Mouse (Mus musculus) gastrocnemius, adult 18-20 months (tissue): ENCODE measurements around the gene Tmed6. TPM values are rescaled to one million over a fixed set of nuclear protein-coding genes. Genes with fewer than 3 reads are reported as not detected.
"Not testable (repeated sequence)": the region's sequence is repeated elsewhere in the genome, so short reads cannot be mapped to it uniquely, and the experiment has no call there.

Source experiments
- DNase-seq: peaks from one replicate; pipeline ENCODE4 v3.0.0; 2021; ENCODE audit warnings: low spot score
- total RNA-seq, 2 experiments: library from RNA; stranded (reverse); gene quantifications; 2 replicates each; pipeline ENCODE4 v1.2.3; 2021

Tmed6 gene
- total RNA-seq, 2 experiments from 2014 or later, result not detected

DNA sequence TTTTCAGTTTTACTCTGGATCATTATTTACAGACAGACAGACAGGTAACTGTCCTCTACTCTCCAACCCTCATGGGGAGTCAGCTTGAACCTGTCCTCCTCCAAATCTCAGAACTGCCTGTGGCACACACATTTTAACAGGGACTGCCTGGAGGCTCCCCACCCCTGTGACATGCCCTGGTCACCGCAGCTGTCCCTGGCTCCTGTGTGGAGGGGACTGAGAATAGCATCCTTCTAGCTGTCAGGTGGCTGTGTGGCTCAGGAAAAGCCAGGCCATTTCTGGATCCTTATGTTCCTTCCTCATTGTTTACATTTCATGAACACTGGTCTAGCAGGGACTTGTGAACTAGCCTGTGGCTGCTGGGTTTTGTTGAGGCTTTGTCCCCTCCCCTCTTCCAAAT lies 8.7 kb upstream of the Tmed6 start:
- no peak for DNase-seq

DNA sequence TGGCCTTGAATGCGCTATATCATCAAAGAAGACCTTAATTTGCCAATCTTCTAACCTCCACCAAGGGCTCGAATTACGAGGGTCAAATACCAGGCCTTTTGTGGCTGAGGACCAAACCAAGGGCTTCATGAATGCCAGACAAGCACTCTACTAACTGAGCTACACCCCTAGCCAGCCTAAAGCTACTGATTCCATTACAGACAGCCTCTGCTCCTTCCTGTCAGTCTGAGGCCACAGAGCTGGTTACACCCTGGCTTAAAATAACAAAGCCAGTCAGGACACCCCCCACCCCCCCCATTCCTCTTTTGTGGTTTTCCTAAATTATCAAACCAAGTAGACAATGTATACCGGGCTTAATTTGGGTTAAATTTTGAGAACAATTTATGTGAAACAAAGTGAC lies 8.3 kb upstream of the Tmed6 start:
- DNase-seq, result no peak

DNA sequence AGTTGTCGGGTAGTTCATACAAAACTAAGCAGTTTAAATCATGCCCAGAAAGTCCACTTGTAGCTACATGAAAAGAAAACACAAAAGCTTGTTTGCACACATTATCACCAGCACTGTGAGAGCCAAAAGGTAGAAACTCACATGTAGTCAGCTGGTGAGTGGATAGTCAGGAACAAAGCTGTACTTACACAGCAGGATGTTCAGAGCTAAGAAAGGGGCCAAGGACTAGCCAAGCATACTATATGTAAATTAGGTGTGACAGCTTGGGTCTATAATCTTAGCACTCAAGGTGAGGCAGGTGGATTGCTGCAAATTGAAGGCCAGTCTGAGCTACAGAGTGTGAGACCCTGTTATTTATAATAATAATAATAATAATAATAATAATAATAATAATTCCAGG lies 2.8 kb downstream of the Tmed6 start:
- no peak for DNase-seq

DNA sequence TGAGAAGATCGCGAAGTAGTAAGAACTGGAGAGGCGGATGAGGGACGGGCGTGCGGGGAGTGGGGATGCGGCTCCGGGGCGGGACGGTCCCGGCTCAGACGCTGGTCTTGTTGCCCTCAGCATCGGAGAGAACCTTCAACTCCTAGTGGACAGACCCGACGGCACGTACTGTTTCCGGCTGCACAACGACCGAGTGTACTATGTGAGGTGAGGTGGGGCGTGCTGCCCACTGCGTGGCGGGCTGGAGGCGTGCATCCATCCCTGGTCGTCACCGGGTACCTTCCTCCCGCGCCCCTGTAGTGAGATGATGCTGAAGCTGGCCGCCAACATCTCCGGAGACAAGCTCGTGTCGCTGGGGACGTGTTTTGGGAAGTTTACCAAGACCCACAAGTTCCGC lies 8.5 kb downstream of the Tmed6 start:
- no peak for DNase-seq

DNA sequence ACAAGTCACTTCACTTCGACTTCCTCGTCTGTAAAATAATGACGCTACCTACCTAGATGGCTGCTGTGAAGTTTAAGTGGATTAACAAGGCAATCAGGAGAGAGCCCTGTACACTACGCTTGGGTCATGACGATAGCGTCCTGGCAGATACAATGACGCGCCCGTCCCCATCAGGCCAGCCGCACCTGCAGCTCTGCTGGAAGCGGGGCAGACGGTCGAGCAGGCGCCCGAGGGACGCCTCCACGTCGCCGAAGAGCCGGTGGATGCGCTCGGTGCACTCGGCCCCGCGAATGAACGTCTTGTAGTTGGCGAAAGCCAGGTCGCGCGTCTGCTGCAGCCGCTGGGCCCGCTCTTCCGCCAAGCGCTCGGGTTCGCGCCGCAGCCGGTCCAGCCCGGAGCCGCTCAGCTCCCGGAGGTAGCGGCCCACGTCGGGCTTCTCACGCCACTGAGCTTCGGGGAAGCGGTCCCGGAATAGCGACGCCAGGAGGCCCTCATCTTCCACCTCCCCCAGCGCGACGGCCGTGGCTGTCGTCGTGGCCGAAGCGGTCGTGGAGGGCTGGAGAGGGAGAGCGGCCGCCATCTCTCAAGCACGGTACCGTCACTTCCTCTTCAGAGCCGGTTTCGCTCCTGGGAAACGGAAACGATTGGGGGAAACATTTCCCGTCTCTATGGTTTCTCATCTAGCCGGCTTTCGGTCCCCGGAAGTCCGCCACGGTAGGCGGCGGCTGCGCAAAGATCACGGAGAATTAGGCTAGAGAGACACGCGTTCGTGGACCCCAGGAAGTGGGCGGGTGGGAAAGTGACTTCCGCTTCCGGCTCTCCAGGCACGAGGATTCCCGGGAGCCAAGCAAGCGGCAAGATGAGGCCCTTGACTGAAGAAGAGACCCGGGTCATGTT lies 9.1 kb downstream of the Tmed6 start, which contains the start of the genes Cog8 and Nip7:
Gene Cog8, minus strand, starts transcription at position 614 of the 897 bp plus-strand sequence.
Gene Nip7, plus strand, starts transcription at position 802 of the 897 bp plus-strand sequence.
- DNase-seq, result peak; percentile 97

DNA sequence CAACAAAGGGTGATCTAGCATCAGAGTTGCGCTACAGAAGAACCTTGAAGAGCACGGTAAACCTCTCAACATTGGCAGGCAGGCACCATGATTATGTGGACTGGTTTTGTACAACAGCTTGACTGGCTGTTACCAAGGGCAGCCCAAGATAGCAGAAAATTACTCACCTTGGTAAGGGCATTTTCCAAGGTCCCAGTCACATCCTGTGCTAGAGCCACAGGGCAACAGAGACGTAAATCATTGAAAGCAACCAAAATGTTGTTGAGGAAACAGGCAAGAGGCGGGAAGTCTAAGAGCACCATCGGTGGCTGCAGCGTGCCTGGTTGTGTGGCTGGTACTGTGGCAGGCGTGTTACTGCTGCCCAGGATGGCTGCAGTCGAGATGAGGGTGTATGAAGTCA lies 13.4 kb downstream of the Tmed6 start:
- DNase-seq, result no peak

DNA sequence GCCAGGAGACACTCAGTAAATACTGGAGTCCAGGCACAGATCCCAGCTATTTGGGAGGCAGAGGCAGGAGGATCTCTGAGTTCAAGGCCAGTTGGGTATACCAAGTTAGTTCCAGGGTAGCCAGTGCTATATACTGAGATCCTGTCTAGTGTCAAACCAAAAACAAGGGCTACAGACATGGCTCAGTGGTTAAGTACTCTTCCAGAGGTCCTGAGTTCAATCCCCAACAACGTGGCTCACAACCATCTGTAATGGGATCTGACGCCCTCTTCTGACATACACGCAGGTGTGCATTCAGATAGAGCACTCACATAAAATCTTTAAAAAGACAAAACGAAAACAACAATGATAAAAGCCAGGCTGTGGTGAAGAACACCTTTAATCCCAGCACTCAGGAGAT lies 16.0 kb downstream of the Tmed6 start:
- no peak for DNase-seq

DNA sequence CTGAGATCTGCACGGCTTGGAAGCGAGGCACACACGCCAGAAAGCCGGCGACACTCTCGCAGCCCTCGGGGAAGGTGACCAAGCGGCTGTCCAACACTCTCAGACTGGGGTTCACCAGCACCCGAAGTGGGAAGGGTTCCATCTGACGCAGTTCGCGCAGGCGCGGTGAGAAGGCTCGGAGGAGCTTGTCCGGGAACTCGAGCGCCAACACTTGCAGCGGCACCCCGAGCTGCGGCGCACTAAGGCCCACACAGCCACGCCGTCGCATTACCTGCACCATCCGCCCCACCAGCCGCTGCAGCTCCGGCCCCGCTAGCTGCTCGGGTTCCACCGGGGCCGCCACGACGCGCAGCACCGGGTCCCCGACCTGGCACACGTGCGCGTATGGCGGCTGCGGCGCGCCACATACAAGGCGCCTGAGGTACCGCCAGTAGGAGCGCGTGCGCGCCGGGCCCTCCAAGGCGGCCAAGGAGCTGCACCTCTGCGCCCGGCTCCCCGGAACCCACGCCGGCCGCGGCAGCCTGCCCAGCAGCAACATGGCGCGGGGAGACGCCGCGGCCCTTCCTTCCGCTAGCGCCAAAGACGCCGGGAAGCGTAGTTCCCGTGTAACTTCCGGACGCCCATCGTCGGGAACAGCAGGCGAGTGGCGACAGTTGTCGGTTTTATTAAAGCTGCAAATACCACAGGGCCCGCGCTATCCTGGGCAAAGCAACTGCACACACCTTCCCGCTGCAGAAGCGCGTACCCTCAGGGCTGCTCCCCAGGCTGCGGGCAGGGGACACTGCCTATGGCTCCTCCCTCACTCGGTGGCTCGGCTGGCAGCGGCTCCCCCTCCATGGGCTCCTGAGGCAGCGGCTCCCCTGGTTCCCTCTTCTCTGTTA lies 17.1 kb downstream of the Tmed6 start, which contains the start of gene Pdf:
Gene Pdf, minus strand, starts transcription at position 554 of the 881 bp plus-strand sequence.
- DNase-seq, result peak; percentile 75

DNA sequence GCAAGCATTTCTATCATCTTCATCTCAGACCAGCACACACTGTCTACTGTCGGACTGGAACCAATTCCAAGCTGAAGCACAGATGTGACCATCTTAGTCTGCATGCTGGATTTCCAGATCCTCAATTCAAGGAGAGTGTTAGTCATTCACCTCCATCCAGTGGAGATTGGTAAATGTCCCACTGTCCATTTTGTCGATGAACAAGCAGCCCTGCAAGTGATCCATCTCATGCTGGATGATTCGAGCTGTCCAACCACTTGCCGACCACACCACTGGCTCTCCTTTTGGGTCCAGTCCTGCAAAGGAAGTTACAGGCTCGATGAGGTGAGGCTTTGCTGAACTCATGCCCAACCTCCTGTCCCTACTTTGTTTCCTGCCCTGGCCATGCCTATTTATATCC lies 18.5 kb downstream of the Tmed6 start:
- DNase-seq, result no peak

DNA sequence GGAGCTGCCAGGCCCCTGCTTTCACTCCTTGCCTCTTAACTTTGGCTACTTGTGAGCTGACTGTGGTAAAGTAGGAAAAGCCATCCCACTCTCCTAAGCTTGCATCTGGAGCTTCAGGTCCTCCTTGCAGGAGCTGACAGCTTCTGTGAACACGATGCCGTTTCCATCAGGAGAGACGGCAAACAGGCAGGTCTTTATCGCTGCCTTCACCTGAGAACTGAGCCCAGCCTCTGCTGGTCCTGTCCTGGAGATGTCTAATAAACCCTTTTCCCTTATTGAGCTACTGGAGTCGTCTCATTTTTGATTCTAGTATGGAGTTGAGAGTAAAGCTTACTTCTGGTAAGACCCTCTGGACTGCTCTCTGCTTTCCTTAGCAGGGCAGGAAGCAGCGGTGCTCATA lies 20.0 kb downstream of the Tmed6 start:
- no peak for DNase-seq

DNA sequence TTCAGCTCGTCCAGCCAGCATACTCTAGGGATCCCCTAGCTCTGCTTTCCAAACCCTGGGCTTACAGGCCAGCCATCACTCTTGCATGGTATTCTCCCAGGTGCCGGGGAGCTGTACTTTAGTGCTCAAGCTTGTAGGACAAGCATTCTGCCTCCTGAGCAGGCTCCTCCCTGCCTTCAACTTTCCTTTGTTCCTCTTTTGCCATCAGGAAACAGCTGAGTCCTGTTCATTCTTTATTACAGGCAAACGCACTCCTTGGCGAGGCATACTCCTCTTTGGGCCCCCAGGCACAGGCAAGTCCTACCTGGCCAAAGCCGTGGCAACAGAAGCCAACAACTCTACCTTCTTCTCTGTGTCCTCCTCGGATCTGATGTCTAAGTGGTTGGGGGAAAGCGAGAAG lies 24.8 kb downstream of the Tmed6 start:
- DNase-seq, result no peak

DNA sequence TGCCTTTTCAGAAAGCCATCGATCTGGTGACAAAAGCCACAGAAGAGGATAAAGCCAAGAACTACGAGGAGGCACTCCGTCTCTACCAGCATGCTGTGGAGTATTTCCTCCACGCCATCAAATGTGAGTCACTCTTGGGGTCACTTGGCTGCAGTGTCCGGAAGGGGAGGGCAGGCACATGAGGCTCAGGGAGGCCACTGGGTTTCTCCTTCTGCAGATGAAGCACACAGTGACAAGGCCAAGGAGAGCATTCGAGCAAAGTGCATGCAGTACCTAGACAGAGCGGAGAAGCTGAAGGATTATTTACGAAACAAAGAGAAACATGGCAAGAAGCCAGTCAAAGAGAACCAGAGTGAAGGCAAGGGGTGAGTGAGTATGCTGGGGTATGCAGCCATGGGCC lies 28.8 kb downstream of the Tmed6 start:
- DNase-seq, result no peak

DNA sequence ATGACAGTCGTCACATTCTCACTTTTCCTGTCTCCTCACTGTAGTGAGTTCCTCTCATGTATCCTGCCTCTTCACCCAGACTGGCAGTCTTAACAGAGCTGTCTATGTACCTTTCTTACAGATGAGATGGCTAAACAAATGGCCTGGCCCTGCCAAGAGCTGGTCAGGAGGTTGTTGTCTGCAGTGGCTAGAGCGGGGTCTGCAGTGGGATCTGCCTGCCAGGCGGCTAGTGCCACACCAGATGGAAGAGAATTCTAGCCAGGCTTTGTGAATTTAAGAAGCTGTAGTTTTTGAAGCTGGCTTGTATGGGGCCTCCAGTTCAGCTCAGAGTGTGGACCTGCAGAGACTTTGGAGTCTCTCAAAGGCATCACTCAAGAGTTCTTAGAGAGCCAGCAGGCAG lies 29.8 kb downstream of the Tmed6 start:
- no peak for DNase-seq

DNA sequence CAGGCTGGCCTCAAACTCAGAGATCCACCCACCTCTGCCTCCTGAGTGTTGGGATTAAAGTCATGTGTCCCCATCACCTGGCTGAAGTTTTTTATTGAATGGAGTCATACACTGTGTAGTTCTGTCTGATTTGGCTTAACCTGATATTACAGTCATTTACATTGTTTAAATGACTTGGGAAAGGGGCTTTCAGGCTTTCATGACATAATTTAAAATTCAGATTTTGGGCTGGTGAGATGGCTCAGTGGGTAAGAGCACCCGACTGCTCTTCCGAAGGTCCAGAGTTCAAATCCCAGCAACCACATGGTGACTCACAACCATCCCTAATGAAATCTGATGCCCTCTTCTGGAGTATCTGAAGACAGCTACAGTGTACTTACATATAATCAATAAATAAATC lies 31.8 kb downstream of the Tmed6 start:
- not testable (repeated sequence) for DNase-seq

DNA sequence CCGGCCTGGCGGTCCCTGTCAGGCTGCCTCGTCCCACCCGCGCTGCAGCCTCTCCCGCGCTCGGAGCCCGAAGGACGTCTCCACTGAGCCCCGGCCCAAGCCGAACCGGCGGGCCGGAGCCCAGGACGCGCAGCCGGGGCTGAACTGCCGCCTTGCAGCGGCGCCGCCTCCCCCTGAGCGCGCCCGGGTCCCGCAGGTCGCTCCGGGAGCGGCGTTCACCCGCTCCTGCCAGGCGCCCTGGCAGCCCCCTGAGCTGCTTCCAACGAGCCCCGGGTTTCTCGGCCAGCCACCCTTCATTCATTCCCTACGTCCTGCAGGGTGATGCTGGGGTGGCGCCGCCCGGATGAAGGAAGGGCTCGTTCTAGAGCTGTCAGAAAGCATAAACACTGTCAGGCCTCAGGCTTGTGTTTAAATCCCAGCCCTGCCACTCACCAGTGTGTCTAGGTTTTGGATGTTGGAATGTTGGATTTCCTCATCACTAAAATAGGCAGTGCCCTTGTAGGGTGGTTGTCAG lies 33.8 kb downstream of the Tmed6 start:
- DNase-seq, result no peak

DNA sequence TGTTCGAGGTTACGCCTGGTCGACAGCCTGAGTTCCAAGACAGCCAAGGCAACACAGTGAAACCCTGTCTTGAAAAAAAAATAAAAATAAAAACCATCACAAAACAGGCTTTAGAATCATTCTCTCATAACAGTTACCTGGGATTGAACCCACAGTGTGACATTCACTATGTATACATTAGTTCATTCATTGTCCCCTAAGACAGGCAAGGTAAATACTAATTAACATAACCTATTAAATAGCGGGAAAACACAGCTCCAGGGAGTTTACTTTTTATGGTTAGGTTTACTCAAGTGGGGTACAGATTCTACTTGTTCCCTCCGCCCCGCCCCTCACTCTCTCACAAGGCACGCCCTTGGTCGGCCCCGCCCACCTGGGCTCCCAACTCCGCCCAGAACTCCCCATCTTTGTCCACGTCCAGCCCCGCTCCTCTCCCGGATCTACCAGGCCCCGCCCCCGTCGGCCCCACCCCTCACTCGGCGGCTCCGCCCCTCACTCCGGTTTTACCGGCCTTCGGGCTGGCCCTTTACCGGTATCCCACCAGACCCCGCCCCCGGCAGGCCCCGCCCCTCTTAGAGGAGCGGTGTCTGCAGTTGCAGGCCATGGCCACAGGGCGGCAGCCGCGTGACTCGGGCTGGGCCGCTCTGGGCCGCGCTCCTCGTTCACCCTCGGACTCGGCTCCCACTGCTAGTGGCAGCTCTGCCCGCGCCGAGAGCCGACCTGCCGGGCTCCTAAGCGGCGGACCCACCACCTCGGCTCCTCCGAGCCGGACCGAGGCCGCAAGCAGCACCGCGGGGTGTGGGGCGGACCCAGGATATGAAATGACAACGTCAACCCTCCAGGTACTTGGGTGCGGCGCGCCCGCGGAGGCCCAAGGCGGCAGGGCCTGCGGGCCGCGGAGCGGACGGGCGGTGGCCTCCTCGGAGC lies 34.5 kb downstream of the Tmed6 start, which contains the start of gene Vps4a:
Gene Vps4a, plus strand, starts transcription at position 573 of the 927 bp plus-strand sequence.
- peak; percentile 98 for DNase-seq

DNA sequence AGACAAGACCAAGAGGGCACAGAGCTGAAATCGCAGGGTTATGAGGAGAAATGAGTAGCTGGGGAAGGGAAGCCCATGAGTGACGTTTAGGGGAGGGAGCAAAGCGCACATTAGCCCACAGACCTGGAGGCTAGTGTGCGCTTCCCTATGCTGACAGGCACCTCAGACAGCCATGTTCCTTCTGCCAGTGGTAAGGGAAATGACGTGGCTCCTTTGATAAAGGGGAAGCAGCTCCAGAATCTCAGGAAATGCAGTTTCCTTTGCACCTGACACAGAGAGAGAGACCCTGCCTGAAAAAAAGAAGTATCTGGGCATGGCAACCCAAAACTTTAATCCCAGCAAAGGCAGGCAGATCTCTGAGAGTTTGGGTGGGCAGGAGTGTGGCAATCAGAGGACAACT lies 35.4 kb downstream of the Tmed6 start:
- no peak for DNase-seq

DNA sequence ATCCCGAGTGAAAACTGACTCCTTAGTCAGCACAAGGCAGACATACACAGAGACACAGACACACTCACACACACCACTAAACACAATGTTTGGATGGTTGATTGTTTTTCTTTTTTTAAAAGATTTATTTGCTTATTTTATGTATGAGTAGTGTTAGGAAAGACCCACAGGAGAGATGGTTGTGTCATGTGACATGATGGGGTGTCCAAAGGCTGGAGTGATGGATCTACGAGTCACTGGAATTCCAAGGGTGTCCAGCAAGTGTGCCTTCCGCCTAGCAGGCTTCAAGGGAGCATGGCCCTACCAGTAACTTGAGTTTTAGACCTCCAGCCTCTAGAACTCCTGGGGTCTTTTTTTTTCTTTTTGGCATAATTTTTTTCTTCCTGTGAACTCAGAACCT lies 36.1 kb downstream of the Tmed6 start:
- DNase-seq, result no peak

DNA sequence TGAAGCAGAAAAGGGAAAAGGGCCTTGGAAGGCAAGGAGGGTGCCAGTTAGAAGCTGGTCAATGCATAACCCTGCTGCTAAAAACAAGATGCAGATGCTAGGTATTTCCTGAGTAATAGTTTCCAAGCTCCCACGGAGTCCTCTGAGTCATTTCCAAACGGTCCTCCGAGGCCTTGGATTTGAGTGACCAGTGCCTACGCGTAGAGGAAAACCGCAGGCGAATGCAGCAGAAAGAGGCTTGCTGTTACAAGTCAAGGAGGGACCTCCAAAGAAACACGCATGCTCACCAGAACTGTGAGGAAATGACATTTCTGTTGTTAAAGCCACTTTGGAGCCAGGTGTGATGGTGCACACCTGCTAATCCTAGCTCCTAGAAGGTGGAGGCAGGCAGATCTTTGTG lies 42.0 kb downstream of the Tmed6 start:
- DNase-seq, result no peak

DNA sequence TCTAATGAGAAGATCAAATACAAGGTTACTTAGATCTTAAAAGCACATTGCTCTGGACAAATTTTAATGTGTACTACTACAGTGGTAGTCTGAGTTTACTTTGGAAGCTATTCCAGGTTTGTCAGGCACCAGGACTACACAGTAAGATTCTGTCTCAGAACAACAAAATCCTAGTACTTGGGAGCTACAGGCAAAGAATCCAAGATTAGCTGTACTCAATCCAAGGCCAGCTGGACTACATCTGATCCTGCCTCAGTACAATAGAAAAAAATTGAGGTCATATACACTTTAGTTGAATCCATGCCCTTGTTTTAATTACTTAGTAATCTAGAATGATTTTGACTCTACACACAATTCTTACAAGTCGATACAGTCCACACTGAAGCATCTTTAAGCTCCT lies 50.5 kb downstream of the Tmed6 start:
- no peak for DNase-seq

DNA sequence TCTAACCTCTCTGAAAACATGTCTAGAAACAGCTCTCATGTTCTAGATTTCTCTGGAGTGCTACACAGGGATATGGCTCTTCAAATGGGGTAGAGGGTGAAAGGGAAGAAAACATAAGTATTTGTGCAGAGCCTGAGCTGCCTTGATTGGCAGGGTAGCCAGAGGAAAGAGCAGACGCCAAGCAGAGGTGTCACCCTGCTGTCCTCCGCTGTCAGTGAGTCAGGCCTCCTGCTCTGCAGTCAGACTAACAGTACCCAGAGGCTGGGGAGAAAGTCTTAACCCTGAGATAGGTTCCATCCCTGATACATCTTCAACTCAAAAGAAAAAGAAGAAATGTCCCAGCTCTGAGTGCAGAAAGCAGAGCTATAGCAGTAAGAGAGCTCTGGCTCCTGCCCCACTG lies 52.8 kb downstream of the Tmed6 start:
- DNase-seq, result no peak
